Mouse (Mus musculus) cerebellum, adult (tissue): Measurements from ENCODE around the gene Snrnp48.
A peak's percentile ranks its signal among the peaks of the same experiment; 100 is the strongest.

Experiments
- ATAC-seq: cut with Nextera tagmentation; 2 replicates; pipeline ENCODE4 v1.9.2; 2017; ENCODE audit warnings: mild to moderate bottlenecking, moderate library complexity, mixed read lengths; ENCODE audit not compliant: insufficient number of reproducible peaks, low FRiP score, low TSS enrichment

The Snrnp48 gene

DNA sequence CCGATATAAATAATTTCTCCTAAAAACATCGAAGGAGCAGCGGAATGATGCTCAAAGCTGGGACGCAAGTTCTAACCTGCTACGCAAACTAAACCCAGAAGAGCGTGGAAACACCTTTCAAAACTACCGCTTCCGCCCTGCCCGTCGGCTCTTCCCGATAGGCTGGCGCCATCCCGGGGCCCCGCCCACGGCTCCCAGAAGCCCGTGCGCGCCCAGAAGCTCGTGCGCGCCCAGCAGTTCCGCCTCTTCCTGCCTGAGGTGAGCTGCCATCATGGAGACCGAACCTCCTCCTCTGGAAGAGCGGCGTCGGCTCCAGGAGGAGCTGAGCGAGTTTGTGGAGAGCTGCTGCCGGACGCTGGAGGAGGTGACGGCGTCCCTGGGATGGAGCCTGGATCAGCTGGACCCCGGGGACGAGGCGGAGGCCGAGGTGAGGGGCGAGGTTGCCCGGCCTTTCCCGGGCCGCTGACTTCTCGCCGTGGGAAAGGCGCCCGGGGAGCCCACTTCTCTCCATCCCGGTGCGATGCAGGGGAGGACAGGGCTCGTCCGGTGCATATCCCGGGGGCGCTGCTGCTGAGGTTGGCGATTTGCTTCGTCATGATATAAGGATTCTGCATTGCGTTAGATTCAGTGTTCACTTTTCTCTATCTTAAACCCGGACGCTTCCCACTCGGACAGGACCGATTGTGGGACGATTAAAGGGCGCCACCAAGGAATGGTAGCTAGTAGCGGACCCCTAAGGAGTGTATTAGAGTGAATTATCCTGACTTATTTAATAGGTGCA, at the start of gene Snrnp48:
Gene Snrnp48, plus strand, starts transcription at position 237 of the 781 bp plus-strand sequence.
- peak; percentile 99 for ATAC-seq

DNA sequence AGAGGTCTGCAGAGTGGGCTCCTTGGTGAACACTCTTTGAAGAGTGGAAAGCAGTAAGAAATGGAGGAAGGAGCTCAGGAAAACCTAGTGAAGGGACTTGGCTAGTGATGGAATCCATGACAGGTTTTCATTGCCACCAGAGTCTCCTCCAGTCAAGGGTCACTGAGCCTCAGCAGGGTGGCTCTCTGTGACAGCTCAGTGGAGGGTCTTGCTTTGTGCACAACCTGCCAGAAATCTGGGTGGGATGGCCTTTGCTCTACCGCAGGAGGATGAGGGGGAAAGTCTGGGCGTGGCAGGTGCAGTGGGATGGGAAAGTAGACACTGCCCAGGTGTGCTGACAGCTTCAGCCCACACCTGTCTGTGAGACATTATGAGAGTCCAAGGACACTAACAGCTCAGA, 49.2 kb upstream of the Snrnp48 start:
- no peak for ATAC-seq

DNA sequence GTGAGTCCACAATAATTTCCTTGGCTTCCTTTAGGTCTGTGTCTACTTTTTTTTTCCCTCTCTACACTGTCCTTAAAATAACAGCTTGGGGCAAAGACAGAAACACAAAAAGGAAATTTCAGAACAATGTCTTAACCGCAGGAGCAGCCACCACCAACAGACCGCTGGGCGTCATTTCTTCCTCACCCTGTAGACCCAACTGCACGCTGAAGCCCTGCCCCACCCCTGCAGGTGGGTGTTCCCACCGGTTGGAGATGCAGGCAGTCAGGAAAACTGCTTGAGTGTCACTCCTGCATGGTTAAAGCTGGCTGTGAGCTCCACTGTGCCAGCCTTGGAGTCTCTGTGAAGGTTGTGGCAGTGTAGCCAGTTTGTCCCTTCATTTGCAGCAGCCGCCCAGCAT, 47.1 kb upstream of the Snrnp48 start:
- ATAC-seq, result no peak

DNA sequence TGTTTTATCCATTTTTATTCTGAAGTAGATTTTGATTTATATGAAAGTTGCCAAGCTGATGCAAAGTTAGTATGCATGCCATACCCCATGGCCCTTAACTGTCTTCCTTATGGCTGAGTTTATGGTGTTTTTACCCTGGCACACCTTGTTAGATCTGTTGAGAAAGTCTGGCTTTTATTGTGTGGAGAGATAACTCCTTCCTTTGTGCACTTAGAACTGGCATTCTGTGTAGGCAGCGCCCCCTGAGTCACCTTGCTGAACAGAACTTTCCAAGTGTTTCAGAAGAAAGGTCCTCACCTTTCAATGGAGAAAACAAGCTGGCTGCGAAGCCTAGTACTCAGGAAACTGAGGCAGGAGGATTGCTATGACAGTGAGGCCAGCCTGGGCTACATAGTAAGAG, 42.7 kb upstream of the Snrnp48 start:
- no peak for ATAC-seq

DNA sequence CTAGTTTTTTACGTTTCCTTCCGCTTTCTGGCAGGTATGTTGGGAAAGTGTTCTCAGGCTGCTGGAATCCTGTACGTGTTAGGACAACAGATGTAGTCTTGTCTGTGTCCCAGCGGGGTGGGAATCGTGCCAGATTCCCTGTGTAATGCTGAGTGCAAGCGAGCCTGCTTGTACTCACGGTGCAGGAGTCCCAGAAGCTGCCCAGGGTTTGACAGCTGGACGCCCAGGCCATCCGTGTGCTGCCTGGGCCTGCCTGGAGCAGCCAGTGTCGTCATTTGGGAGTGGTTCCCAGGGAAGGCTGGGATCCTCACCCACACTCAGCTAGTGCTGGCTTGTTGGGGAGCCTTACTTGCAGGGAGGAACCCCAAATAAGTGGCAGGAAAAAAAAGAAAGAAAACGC, 42.1 kb upstream of the Snrnp48 start:
- ATAC-seq, result no peak

DNA sequence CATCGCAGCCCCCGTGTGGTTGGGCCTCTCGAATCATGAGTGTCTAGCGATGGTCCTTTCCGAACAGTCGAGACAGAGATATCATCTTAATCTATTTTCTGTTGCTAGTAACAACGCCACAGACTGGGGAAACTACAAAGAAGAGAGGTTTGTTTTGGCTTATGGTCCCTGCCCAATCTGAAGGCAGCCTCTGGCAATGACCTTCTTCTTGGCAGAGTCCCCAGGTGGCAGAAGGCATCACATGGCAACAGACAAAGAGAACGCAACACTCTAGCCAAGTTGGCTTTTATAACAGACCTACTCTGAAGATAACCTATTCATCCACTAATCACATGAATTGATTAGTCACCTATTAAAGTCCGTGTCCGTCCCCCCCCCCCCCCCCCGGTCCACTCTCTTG, 39.8 kb upstream of the Snrnp48 start:
- ATAC-seq, result peak; percentile 63; the same call in 1 of the 2 replicates

DNA sequence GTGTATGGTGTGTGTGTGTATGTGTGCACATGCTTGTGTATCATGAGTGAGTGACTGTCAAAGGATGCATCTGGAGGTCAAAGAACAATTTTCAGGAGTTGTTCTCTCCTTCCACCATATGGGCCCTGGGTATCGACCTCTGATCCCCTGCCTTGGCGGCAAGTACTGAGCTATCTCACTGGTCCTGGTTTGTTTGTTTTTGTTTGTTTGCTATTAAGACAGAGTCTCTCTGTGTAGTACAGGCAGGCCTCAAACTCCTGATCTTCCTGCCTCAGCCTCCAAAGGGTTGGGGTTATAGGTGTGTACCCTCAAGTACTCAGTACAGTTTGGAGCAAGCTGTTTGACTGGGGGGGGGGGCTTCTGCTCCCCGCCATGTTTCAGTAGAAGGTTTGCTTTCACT, 37.7 kb upstream of the Snrnp48 start:
- ATAC-seq, result no peak

DNA sequence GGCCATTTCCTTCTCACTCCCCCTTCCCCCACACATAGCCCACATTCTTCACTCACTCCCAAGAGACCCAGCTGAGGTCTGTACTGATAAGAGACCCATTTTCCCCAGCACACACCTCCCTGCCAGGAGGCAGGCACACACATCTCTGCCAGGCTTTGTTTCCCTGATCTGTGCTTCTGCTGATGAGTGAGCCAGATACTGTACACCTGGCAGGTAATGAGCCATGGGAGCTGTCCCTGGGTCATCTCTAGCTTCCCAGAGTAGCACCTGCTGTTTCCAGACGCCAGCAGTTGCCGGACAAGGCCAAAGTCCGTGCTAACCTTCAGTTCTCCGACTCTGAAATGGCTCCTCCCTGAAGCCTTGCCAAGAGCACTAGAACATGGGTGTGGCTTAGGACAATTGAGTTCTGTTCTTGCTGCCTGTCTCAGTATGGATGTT, 34.0 kb upstream of the Snrnp48 start:
- no peak for ATAC-seq

GRCm38 (mm10) chr13:38193406-38193805, 11.3 kb upstream of the Snrnp48 start:
- no peak for ATAC-seq

GRCm38 (mm10) chr13:38201413-38201812, 3.3 kb upstream of the Snrnp48 start:
- ATAC-seq, result no peak

DNA sequence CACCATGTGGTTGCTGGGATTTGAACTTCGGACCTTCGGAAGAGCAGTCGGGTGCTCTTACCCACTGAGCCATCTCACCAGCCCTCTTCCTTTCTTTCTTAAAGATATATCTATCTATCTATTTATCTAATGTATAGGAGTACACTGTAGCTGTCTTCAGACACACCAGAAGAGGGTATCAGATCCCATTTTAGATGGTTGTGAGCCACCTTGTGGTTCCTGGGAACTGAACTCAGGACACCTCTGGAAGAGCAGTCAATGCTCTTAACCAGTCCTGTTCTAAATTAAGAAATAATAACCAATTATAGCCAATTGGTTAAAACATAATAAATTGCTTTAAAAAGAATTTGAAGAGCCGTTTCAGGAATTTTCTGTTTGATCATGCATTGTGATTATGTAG, 567 bp upstream of the Snrnp48 start:
- no peak for ATAC-seq

DNA sequence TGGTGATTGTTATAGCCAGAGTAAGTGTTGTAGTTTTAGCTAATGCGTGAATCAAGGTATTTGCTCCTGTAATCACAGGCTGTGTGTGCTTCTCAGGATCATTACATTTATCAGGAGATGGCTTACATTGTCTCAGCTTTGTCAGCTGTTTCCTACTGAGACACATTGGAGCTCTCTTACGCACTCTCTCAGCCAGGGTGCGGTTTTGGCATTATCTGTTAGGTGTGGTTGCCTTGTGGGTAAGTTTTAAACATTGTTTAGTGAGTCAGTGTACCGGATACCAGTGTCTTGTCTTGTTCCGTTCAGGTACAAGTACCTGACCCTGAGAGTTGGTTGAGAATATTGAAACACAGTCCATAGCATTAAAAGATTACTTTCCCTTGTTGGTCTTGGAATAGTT, 6.4 kb downstream of the Snrnp48 start:
- no peak for ATAC-seq

DNA sequence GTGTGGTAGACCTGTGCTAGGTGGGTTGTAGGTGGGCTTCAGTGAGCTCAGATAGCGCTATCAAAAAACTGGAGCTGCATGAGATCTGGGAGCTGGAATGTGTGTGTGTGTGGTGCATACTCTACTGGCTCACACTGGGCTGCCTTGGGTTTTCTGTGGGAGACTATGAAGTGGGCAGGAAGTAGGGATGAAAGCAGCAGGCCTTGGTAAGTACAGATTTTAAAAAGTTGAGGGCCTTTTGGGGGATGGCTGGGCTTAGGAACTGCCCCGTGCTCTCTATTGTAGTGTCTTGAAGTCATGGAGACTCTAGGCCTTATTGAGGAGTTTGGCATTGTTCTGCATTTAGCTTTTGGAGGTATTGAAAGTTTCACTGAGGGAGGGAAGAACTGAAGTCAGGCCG, 13.9 kb downstream of the Snrnp48 start:
- ATAC-seq, result no peak

GRCm38 (mm10) chr13:38220331-38220730, 15.6 kb downstream of the Snrnp48 start:
- ATAC-seq, result no peak

DNA sequence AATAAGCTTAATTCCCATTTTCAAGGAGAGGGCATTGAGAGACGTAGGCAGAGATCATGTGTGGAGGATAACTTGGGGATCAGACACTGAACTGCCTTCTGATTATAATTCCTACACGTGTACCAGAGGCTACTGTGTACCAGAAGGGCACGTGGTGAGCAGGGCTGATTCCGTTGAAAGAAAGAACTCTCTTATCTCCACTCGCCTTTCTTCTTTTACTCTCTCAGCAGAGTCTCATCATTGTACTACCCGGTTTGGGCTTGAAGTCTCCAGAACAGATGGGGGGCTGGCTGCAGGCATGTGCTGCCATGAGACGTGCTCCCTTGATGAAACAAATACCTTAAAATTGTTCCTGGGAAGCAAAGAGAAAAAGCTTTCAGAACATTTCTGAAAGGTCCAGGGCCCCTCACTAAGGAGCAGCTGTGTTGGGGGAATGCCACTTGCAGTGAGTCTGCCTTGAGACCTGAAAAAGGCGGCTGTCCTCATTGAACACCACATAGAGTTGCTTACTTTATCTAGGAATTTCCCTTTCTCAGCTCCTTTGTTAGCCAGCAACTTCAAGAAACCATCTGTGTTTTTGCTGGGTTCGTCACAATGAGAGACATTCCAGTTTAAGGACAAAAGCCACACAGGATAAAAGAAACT, 25.6 kb downstream of the Snrnp48 start:
- ATAC-seq, result no peak

DNA sequence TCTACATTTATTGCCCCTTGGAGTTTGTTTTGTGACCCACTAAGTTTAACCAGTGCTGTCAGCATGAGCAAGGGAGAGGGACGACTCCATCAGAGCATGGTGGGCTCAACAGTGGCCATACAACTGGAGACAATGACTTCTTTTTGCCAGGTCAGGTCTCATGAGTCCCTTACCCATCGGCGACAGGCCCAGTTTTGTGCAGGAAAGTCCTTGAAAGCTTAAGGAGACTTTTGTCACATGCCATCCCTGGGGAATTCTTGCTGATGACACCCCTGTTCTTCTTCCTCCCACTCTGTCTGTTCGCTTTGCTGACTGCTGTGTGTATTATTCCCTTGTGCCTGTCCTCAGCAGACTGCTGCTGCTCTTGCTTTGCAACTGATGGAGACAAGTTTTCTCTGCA, 27.7 kb downstream of the Snrnp48 start:
- ATAC-seq, result no peak

- no peak for ATAC-seq
These were observed 28.3 kb downstream of the Snrnp48 start for GRCm38 (mm10) chr13:38232856-38233625.

- ATAC-seq, result no peak
These were observed 29.9 kb downstream of the Snrnp48 start for GRCm38 (mm10) chr13:38234651-38235050.

- no peak for ATAC-seq
These were observed 30.6 kb downstream of the Snrnp48 start for GRCm38 (mm10) chr13:38235370-38235769.

- no peak for ATAC-seq
These were observed 43.4 kb downstream of the Snrnp48 start for GRCm38 (mm10) chr13:38248151-38248550.

- ATAC-seq, result no peak
These were observed 46.5 kb downstream of the Snrnp48 start for GRCm38 (mm10) chr13:38251226-38251625.
